Mouse (Mus musculus) ES-E14 (cell line): ENCODE measurements around the gene Pcyt2.

Experiments used
- MAFK ChIP-seq: IDR thresholded peaks from 2 replicates; pipeline ENCODE4 v1.6.1; 2014; ENCODE audit warnings: mild to moderate bottlenecking, low read depth, low read length, inconsistent platforms; ENCODE audit not compliant: insufficient read depth
- ZC3H11A ChIP-seq: IDR thresholded peaks from 2 replicates; pipeline ENCODE4 v1.6.1; 2012; ENCODE audit warnings: low read depth, mild to moderate bottlenecking, inconsistent platforms, low read length, borderline replicate concordance

GRCm38 (mm10) chr11:120598990-120599549, 18.7 kb downstream of the Pcyt2 start:
- TF ChIP-seq MAFK: no peak
- no peak for TF ChIP-seq ZC3H11A
